Mouse (Mus musculus) forebrain, embryonic 13.5 days (tissue): Measurements from ENCODE around the gene Tom1. TPM values are rescaled to one million over a fixed set of nuclear protein-coding genes. Genes with fewer than 3 reads are reported as not detected.

ENCODE experiments used
- ATAC-seq: fragments of 200-750 bp; cut with Nextera tagmentation; 2 replicates; pipeline ENCODE4 v1.8.0; 2017
- H3K27ac ChIP-seq: fragments of 300-500 bp; sonication (generic); 2 replicates; pipeline ENCODE4 v1.5.1; 2015; ENCODE audit warnings: inconsistent platforms, mild to moderate bottlenecking, moderate library complexity
- H3K27me3 ChIP-seq: fragments of 300-500 bp; sonication (generic); 2 replicates; pipeline ENCODE4 v1.6.1; 2015; ENCODE audit warnings: mild to moderate bottlenecking, inconsistent platforms
- H3K36me3 ChIP-seq: fragments of 300-500 bp; sonication (generic); 2 replicates; pipeline ENCODE4 v1.6.1; 2015; ENCODE audit warnings: mild to moderate bottlenecking, inconsistent platforms; ENCODE audit not compliant: poor library complexity, severe bottlenecking
- H3K4me1 ChIP-seq: fragments of 300-500 bp; sonication (generic); 2 replicates; pipeline ENCODE4 v1.6.1; 2015; ENCODE audit warnings: inconsistent platforms
- H3K4me2 ChIP-seq: fragments of 300-500 bp; sonication (generic); 2 replicates; pipeline ENCODE4 v1.6.1; 2015; ENCODE audit warnings: inconsistent platforms, mild to moderate bottlenecking, moderate library complexity
- H3K4me3 ChIP-seq: fragments of 300-500 bp; sonication (generic); 2 replicates; pipeline ENCODE4 v1.5.1; 2015; ENCODE audit warnings: mild to moderate bottlenecking, inconsistent platforms
- H3K9ac ChIP-seq: fragments of 300-500 bp; sonication (generic); 2 replicates; pipeline ENCODE4 v1.6.1; 2015; ENCODE audit warnings: mild to moderate bottlenecking, inconsistent platforms
- H3K9me3 ChIP-seq: fragments of 300-500 bp; sonication (generic); replicated peaks from 2 replicates; pipeline ENCODE4 v1.6.1; 2016; ENCODE audit warnings: inconsistent platforms
- WGBS: fragments of 180-500 bp; shearing (Covaris S2); methylation state at CpG from one replicate; pipeline ENCODE4 v1.1.7; 2015; 5-methylcytosine and 5-hydroxymethylcytosine counted together
- polyA plus RNA-seq: library from polyadenylated mRNA; unstranded; fragments of >200 nt; fragmentation: Nextera tagmentation; extraction: Ambion mirVana; gene quantifications from 2 replicates; pipeline ENCODE4 v1.2.1, GENCODE M21; 2015

Gene Tom1
- polyA plus RNA-seq, 1 experiment from 2014 or later = 16.9 TPM

DNA sequence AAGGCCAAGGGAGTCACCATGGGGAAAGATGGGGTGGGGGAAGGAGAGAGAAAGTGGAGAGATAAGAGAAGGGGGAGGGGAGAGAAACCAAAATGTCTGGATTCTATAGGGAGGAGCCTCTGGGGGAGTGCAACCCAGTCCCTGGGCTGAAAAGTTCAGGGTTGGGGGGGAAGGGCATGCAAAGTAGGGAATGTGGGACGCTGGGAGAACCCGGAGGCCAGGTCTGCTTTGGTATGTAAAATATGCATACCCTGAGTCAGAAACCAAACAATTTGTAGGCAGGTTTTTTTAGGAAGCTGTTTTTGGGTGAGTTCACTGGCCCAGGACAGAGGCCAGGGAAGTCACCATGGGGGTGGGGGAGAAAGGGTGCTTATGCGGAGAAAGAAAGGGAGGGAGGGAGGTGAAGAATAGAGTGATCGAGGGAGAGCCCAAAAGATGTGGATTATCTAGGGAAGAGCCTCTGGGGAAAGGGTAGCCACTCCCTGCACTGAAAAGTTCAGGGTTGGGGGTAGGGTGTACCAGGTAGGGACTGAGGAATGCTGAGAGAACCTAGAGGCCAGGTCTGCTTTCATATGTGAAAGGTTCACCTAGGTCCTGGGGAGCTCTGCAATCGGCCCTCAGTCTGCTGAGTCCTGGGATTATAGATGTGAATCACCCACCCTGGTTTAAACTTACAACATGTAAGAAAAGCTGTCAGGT is 15.1 kb upstream of the Tom1 start:
- WGBS = 43% methylated on average over 5 of the region's 5 CpGs
- no peak overlapping the region for H3K27ac ChIP-seq
- H3K4me1 ChIP-seq = no peaks in the 10 kb centered on the region
- H3K36me3 ChIP-seq = peaks cover 48% of the 10 kb centered on the region
- H3K4me2 ChIP-seq = no peak overlapping the region
- no peak overlapping the region for H3K4me3 ChIP-seq
- no peak overlapping the region for H3K9ac ChIP-seq
- H3K9me3 ChIP-seq = no peaks in the 10 kb centered on the region
- ATAC-seq = no peak
- H3K27me3 ChIP-seq = no peaks in the 10 kb centered on the region

DNA sequence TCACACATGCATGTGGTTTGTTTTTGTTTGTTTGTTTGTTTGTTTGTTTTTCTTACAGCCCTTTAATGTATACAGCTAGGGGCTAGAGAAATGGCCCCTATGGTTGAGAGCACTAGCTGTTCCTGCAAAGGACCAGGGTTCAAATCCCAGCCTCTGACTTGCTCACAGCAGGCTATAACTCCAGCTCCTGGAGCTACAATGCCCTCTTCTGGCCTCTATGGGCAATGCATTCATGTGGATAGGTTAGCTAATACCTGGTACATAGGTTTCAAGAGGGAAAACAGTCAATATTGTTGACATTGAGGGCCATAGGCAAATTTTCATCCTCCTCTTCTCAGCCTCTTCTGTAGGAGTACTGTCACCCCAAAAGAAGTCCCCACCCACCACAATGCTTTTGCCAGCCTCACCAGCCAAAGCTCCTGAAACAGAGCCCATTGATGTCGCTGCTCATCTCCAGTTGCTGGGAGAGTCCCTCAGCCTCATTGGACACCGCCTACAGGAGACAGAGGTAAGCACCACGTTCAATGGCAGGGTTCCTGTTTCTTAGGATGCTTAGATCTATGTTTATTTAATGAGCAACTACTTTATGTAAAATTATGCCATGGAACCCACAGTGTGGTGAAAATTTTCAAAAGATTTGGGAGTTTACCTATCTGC is 9.7 kb upstream of the Tom1 start:
- Histone ChIP-seq H3K4me1 (no peaks in the 10 kb centered on the region), H3K4me2 (no peak overlapping the region), H3K4me3 (no peak overlapping the region), H3K27me3 (no peaks in the 10 kb centered on the region), H3K9me3 (no peaks in the 10 kb centered on the region), H3K36me3 (peaks cover 81% of the 10 kb centered on the region), H3K9ac (no peak overlapping the region), H3K27ac (no peak overlapping the region)
- ATAC-seq = no peak
- WGBS = 92% methylated on average over 3 of the region's 3 CpGs

DNA sequence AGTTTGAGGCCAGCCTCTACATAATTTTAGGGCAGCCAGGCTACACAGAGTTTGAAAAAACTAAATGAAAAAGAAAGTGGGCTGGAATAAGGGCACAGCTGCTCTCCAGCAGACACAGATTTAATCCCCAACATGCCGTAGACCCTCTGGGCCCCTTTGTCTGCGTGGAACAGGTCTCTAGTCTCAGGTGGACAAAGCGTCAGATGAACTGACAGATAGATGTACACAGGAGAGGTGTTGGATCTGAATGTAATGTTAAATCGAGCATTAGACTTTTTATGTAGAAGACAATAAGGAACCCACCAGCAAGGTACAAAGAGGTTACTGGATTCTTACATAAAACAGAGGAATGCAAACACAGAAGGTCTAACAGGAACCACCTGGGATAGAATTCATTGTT is 7.7 kb upstream of the Tom1 start:
- no peaks in the 10 kb centered on the region for H3K9me3 ChIP-seq
- no peak overlapping the region for H3K4me2 ChIP-seq
- ATAC-seq = no peak
- H3K4me3 ChIP-seq = no peak overlapping the region
- no peak overlapping the region for H3K9ac ChIP-seq
- no peaks in the 10 kb centered on the region for H3K27me3 ChIP-seq
- H3K4me1 ChIP-seq = no peaks in the 10 kb centered on the region
- 92% methylated on average over 4 of the region's 4 CpGs for WGBS
- no peak overlapping the region for H3K27ac ChIP-seq
- peaks cover 93% of the 10 kb centered on the region for H3K36me3 ChIP-seq

DNA sequence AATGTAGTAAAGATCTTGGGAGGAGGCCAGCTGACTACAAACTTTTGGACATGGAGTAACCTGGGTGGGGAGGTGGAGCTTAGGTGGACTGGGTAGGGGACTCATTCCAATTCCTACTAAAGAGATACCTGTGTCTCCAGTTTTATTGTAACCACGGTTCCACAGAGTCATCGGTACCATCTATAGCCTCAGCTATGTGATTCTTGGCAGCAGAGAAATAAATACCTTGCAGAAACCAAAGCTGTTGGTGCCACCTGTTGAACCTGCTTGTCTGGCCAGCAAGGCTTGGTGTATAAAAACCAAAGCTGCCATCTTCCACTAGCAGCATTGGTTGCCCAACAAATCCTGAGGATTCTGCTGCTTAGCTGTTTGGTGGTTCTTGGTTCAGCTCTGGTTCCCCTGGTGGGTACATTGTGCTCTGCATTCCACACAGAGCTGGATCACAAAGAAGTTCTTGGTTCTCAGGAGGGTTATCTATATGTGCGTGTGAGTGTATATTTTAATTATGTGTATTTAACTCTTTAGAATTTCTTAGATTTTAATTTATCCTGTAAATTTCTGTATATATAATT is 3.0 kb upstream of the Tom1 start:
- 95% methylated on average over 3 of the region's 3 CpGs for WGBS
- peaks cover 8% of the 10 kb centered on the region for H3K4me1 ChIP-seq
- no peak overlapping the region for H3K4me2 ChIP-seq
- no peak overlapping the region for H3K4me3 ChIP-seq
- no peak overlapping the region for H3K9ac ChIP-seq
- no peak overlapping the region for H3K27ac ChIP-seq
- peaks cover 50% of the 10 kb centered on the region for H3K36me3 ChIP-seq
- no peaks in the 10 kb centered on the region for H3K27me3 ChIP-seq
- no peak for ATAC-seq
- H3K9me3 ChIP-seq = no peaks in the 10 kb centered on the region

DNA sequence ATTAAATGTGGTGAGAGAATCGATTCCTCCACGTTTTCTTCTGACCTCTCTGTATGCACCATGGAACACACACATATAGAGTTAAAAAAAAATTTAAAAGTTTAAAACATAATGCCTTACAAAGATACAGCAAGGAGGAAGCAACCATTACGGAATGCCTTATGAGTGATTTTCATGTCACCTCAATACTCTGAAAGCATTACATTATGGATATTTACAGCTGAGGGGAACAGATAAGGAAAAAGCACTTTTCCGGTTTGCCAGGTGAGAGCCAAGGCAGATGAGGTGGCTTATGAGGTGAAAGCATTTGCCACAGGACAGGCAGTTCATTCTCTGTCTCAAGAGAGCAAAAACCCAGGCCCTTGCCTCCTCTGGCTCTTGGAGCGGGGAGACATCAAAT is 544 bp upstream of the Tom1 start:
- Histone ChIP-seq H3K4me1 (peaks cover 8% of the 10 kb centered on the region), H3K27ac (no peak overlapping the region), H3K4me2 (peak overlapping the region; percentile 84), H3K4me3 (peak overlapping the region; percentile 61), H3K36me3 (peaks cover 29% of the 10 kb centered on the region), H3K9ac (peak overlapping the region; percentile 68; the same call in 1 of the 2 replicates), H3K27me3 (no peaks in the 10 kb centered on the region), H3K9me3 (no peaks in the 10 kb centered on the region)
- no peak for ATAC-seq
- WGBS = 74% methylated on average over 5 of the region's 5 CpGs

DNA sequence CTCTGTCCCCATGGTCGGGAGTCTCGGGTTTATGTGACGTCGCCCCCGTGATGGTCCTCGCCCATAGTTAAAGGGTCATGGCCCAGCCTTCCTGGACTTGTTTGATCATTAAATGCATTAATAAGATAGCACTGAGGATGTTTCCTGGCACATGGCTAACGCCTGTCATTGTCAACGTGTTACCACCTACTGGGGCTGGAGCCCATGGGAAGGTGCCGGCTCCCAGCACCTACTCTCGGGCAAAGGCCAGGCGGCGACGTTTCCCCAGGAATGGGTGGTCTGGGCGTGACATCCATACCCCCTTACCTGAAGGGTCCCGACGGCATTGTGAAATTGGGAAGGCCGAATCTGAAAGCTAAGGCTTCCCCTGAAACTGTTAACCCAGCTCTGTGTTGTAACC is 780 bp downstream of the Tom1 start:
- Histone ChIP-seq H3K36me3 (peaks cover 16% of the 10 kb centered on the region), H3K9ac (peak overlapping the region; percentile 64), H3K9me3 (no peaks in the 10 kb centered on the region), H3K4me1 (peaks cover 8% of the 10 kb centered on the region), H3K4me2 (peak overlapping the region; percentile 84), H3K4me3 (peak overlapping the region; percentile 61), H3K27me3 (no peaks in the 10 kb centered on the region), H3K27ac (no peak overlapping the region)
- 2% methylated on average over 17 of the region's 17 CpGs for WGBS
- no peak for ATAC-seq

DNA sequence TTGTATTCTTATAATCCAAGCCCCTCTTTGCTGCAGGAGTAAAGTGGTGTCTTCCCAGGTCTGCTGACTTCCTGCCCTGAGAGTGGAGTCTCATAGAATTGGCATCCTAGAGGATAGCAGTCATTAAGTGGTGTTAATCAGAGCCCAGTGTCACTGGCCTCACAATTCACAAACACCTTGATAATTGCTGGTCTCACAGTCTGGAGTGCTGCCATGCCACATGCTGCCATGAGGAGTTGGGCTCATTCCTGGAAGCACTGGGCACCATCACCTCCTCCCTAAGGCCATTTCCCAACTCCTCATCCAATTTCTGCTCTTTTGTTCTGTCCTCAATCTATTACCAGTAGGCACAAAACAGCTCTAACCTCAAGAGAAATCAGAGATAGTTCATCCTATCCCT is 2.1 kb downstream of the Tom1 start:
- Histone ChIP-seq H3K9ac (no peak overlapping the region), H3K4me3 (no peak overlapping the region), H3K4me2 (no peak overlapping the region), H3K9me3 (no peaks in the 10 kb centered on the region), H3K27me3 (no peaks in the 10 kb centered on the region), H3K27ac (no peak overlapping the region), H3K36me3 (peaks cover 5% of the 10 kb centered on the region), H3K4me1 (peaks cover 8% of the 10 kb centered on the region)
- ATAC-seq = no peak

DNA sequence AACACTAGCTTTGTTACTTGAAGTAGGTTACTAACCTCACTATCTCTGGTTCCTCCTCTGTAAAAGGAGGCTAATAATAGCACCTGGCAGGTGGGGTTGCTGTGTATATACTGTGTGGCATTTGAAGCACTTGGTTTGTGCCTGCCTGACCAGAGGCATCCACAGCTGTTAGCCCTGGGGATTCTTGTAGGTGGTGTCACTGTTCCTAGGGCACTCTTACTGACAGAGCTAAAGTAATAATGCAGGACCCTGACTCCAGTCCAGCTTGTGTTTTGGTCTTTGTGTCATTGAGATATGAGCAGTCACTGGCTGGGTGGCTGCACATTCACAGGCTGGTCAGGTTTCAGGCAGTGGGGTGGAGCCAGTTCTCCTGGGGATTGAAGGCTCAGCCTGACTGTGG is 5.0 kb downstream of the Tom1 start:
- Histone ChIP-seq H3K9ac (no peak overlapping the region), H3K9me3 (no peaks in the 10 kb centered on the region), H3K4me2 (no peak overlapping the region), H3K4me1 (peaks cover 8% of the 10 kb centered on the region), H3K27ac (no peak overlapping the region), H3K4me3 (no peak overlapping the region), H3K36me3 (no peaks in the 10 kb centered on the region), H3K27me3 (no peaks in the 10 kb centered on the region)
- no peak for ATAC-seq

DNA sequence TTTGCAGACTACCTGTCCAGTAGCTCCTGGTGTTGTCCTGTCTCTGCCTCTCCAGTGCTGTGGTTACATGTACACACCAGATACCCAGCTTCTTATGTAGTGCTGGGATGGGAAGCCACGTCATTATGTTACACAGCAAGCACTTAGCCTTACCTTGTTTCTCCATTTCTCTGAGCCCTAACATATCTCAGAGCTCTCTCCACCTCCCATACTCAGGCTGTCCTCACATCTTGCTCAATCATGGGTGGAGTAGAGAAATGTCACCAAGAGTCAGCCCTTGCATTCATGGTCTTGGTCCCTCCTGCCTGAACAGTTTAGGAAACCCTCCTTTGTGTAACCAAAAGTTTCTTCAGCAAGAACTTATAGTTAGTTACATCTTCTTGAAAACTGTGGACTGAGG is 6.2 kb downstream of the Tom1 start:
- Histone ChIP-seq H3K9ac (no peak overlapping the region), H3K4me2 (no peak overlapping the region), H3K27ac (no peak overlapping the region), H3K4me1 (peaks cover 2% of the 10 kb centered on the region; the same call in 1 of the 2 replicates), H3K27me3 (no peaks in the 10 kb centered on the region), H3K4me3 (no peak overlapping the region), H3K9me3 (no peaks in the 10 kb centered on the region), H3K36me3 (no peaks in the 10 kb centered on the region)
- ATAC-seq = no peak
- whole genome bisulfite sequencing = 90% methylated on average over 1 of the region's 1 CpGs

DNA sequence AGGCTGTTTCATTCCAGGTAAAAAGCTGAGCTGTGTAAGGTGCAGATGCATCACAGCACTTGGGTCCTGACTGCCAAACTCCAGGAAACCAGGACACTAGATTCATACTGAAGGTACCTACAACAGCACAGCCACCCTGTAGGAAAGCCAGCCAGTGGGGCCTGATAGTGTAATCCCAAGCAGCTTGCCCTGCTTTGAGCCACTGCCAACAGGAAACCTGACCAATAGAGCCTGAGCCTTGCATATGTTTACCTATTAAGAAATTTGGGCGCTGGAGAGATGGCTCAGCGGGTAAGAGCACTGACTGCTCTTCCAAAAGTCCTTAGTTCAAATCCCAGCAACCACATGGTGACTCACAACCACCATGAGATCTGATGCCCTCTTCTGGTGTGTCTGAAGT is 8.7 kb downstream of the Tom1 start:
- Histone ChIP-seq H3K4me1 (no peaks in the 10 kb centered on the region), H3K4me3 (no peak overlapping the region), H3K9me3 (no peaks in the 10 kb centered on the region), H3K4me2 (no peak overlapping the region), H3K27ac (no peak overlapping the region), H3K27me3 (no peaks in the 10 kb centered on the region), H3K36me3 (no peaks in the 10 kb centered on the region), H3K9ac (no peak overlapping the region)
- WGBS = 91% methylated on average over 2 of the region's 2 CpGs
- ATAC-seq = no peak

DNA sequence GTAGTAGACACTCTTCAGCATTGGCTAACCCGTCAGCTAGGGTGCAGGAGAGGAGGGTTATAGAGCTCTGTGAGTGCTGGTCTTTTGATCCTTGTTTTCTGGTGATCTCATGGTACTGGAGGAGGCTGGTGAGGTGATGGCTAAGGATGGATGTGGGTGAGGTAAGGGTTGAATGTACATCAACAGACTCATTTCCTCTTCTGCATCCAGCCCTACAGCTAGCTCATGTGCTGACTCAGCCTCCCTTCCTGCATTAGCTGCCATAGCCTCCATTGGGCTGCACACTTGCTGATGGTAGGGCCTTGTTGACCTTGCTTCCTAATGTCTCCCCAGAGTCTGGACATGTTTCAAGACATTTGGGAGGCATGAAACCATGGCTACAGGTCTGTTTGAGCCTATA is 9.5 kb downstream of the Tom1 start:
- H3K9ac ChIP-seq = no peak overlapping the region
- H3K9me3 ChIP-seq = no peaks in the 10 kb centered on the region
- H3K4me3 ChIP-seq = no peak overlapping the region
- H3K27me3 ChIP-seq = no peaks in the 10 kb centered on the region
- no peak overlapping the region for H3K4me2 ChIP-seq
- H3K27ac ChIP-seq = no peak overlapping the region
- no peaks in the 10 kb centered on the region for H3K4me1 ChIP-seq
- WGBS = 94% methylated on average over 1 of the region's 1 CpGs
- H3K36me3 ChIP-seq = no peaks in the 10 kb centered on the region
- ATAC-seq = no peak

DNA sequence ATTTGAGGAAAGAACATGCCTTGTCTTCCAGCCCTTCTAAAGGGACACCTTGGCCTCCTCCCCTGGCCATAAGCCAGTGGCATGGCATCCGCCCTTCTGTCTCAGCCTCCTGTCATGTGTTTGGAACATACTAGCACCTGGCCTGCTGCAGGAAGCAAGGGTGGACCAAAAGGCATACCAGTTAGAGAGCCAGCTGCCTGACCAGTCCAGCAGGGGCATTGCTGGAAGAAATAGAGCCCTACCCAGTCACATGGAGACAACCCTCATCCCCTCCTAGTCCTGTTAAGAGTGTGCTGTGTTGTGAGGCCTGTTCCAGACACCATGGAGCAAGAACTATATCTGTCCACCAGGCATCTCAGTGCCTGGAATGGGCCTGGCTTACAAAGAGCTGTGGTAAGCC is 12.8 kb downstream of the Tom1 start:
- no peak for ATAC-seq
- Histone ChIP-seq H3K4me1 (no peaks in the 10 kb centered on the region), H3K9ac (no peak overlapping the region), H3K9me3 (no peaks in the 10 kb centered on the region), H3K36me3 (no peaks in the 10 kb centered on the region), H3K4me2 (no peak overlapping the region), H3K27me3 (no peaks in the 10 kb centered on the region), H3K27ac (no peak overlapping the region), H3K4me3 (no peak overlapping the region)
- 88% methylated on average over 1 of the region's 1 CpGs for WGBS

DNA sequence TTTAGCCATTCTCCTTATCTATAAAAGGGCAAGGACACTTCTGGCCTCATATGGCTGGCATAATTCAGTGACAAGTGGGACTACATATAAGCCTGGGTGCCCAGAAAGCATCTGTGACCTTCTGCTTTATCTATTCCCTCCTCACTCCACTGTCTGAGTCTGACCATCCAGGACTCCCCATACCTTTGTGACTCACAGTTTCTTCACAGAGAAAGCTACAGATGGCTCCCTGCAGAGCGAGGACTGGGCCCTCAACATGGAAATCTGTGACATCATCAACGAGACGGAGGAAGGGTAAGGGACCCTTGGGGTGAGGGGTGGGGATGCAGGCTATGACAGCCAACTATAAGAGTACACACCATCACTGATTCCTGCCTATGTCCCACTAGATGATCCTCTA is 14.3 kb downstream of the Tom1 start:
- Histone ChIP-seq H3K9me3 (no peaks in the 10 kb centered on the region), H3K4me1 (no peaks in the 10 kb centered on the region), H3K27me3 (no peaks in the 10 kb centered on the region), H3K4me3 (no peak overlapping the region), H3K27ac (no peak overlapping the region), H3K36me3 (no peaks in the 10 kb centered on the region), H3K4me2 (no peak overlapping the region), H3K9ac (no peak overlapping the region)
- 92% methylated on average over 3 of the region's 3 CpGs for WGBS
- no peak for ATAC-seq
